Mouse (Mus musculus) retina, adult 2 months (tissue): ENCODE measurements at regions not wholly inside any gene's neighbourhood (a gene's known extent, or its start where the extent isn't known, plus 50 kb on each side); places are given as distances from the start of the nearest gene placed in this dataset.

Experiments
- DNase-seq: peaks from one replicate; pipeline ENCODE4 v3.0.0-alpha.2; 2012; ENCODE audit warnings: low read depth, low spot score

DNA sequence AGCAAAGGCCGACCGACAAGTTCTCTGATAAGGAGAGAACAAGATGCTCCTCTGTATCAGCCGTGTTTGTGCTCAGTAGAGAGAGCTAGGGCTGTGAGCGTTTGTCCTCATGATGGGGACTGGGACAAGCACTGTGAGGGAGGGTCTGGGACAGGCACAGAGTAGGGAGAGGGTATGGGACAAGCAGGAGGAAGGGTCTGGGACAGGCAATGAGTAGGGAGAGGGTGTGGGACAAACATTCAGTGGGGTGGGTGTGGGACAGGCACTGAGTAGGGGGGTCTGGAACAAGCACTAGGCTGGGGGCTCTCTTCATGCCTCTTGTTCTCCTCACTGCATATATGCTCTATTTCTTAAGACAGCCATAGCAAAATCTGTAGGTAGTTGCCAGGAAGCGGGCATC, 70.2 kb upstream of the Plcl2 start:
- DNase-seq, result no peak

GRCm38 (mm10) chr17:50439365-50439764, 69.8 kb upstream of the Plcl2 start:
- no peak for DNase-seq

GRCm38 (mm10) chr17:50442062-50442461, 67.1 kb upstream of the Plcl2 start:
- DNase-seq, result no peak

DNA sequence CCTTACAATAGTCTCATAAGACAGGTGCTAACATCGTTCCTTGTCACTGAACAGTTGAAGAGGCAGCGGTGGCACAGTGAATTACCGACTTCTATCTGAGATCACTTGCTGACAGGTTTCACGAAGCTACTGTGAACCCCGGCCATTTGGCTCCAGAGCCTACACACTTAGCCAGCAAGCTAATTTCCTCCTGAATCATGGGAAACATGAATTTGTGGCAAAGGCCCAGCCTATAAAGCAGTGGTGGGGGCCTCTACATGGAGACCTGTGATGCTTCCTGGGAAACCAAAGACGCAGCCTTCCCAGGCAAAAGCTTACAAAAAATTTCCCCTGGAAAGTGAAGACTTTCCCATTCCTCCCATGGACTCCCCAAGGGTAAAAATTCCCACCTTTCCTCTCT, 66.3 kb upstream of the Plcl2 start:
- no peak for DNase-seq

DNA sequence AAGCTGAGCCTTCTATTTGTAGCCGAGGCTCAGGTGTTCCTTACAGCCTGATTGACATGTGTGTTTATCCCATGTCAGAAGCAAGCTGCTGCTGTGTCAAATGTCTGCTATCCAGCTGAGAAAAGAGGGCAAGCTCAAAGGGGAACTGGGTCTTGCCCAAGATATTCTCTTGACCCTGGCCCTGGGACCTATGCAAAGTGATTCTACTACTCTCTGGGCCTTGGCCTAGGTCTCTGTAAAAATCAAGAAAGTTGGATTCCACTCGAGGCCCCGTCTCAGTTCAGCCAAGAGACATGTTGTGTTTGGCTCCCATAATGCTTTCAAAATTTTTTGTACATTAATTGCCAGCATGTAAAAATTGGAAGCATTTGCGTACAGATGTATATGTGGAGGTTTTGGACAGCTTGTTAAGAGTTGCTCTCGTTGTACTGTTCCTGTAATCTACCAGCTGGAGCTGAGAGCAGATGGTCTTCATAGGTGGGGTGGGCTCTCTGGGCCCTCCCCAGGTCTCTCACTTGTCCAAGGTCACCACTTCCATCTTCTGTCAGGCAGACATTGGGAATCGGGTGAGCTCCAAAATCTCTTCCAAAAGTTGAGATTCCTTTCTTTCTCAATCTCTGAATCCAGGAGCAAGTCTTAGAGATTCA, 65.7 kb upstream of the Plcl2 start:
- DNase-seq, result no peak

GRCm38 (mm10) chr17:50444023-50444389, 65.2 kb upstream of the Plcl2 start:
- DNase-seq, result no peak

- no peak for DNase-seq
Observed at GRCm38 (mm10) chr17:50448693-50449092, 60.5 kb upstream of the Plcl2 start.

DNA sequence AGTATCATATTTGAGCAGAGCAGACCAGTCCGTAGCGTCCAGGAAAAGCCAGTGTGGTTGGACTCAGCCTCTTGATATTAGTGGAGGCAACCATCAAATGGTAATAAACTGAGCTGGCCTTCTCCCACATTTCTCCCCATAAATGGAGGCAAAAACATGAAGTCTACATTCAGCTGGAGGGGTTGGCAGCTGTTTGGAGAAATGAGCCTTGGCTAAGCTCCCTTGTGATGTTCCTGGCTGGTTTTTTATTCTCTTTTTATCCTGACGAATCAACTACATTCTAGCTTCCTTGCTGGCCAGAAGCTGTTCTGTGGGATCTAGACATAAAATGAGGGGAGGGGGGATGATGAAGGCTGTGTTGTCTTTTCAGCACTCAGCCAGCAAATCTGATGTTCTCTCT, 57.6 kb upstream of the Plcl2 start:
- DNase-seq, result no peak

GRCm38 (mm10) chr17:50453524-50453923, 55.7 kb upstream of the Plcl2 start:
- DNase-seq, result no peak

DNA sequence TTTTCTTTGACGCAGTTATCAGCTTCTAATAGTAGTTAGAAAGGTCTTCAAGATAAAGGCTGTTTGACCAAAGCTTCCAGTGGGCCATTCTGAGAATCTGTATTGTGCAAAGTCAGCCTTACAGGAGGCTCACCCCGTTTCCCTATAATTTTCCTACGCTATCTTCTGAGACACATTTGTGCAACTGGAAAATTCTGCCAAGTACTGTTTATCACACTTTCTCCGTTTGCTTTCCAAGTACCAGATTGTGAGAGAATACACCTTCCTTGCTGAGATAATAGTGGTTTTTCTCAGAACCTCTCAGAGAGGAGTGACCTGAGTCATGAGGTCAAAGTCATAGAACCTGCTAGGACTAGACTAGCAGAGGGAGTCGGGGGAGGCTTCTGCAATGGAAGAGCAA, 55.2 kb upstream of the Plcl2 start:
- DNase-seq, result no peak

DNA sequence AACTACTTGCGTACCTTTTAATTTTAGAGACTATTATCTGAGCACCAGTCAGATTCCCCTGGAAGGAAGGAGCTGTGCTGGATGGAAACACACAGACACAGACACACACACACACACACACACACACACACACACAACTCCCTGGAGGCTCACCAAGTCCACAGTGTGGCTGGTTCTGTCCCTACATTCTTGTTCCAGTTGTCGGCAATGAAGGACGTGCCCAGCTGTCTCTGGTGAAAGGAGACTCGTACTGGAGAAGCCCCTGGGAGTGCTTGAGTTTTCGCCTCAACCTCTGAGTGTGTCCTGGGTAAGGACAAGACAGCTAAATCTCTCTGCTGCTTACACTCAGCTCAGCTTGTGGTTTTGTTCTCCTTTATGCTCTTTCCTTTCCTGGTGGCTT, 54.3 kb upstream of the Plcl2 start:
- DNase-seq, result no peak

DNA sequence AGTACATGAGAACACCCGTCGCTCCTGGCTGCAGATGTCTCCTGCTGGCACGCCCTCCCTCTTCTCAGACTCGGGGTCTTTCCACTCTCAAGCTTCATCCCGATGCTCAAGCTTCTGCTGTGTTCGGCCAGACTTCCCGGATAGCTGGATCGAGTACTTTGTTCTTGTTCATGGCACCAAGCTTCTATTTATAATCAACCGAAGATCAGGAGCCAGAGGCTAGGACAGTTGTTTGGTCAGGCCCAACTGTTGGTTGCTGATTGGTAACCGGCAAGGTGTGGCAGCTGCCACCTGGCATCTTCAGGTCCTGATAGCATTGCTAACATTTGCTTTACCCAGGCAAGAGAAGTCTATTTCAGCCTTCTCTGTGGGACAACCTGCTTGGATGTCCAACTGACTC, 53.5 kb upstream of the Plcl2 start:
- DNase-seq, result no peak

GRCm38 (mm10) chr17:50457053-50457697, 52.0 kb upstream of the Plcl2 start:
- DNase-seq, result no peak

DNA sequence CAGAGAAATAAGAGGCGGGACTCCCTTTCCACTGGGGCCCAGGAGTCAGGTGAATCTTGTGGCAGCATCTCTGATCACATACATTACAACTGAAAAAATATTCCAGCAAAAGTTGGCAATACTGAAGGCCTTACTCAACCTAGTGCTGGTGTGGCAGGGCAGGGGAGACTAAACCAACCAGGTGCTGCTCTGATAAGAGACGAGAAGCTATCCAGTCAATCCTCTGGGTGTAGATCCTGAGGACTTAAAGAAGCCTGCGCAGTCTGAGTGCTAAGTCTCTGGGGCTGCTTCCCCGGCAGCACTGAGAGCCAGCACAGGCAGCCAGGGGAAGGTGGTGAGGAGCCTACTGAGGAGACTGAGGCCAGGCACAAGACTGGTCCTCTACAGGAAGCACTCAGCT, 51.0 kb upstream of the Plcl2 start:
- no peak for DNase-seq
